Mouse (Mus musculus) intestine, postnatal 0 days (tissue): Measurements from ENCODE around the gene Peli1. TPM values are rescaled to one million over a fixed set of nuclear protein-coding genes. Genes with fewer than 3 reads are reported as not detected.
A peak's percentile ranks its signal among the peaks of the same experiment; 100 is the strongest.

Experiments
- ATAC-seq: fragments of 200-750 bp; cut with Nextera tagmentation; 2 replicates; pipeline ENCODE4 v1.8.0; 2017; ENCODE audit warnings: mild to moderate bottlenecking, moderate TSS enrichment, moderate library complexity
- H3K27ac ChIP-seq: fragments of 300-500 bp; sonication (generic); 2 replicates; pipeline ENCODE4 v1.5.1; 2014; ENCODE audit warnings: mild to moderate bottlenecking, low read depth, low read length, moderate library complexity
- H3K27me3 ChIP-seq: fragments of 300-500 bp; sonication (generic); replicated peaks from 2 replicates; pipeline ENCODE4 v1.6.1; 2014; ENCODE audit warnings: low read length, mixed read lengths; ENCODE audit not compliant: control insufficient read depth, insufficient read depth
- H3K36me3 ChIP-seq: fragments of 300-500 bp; sonication (generic); 2 replicates; pipeline ENCODE4 v1.6.1; 2014; ENCODE audit warnings: mild to moderate bottlenecking, moderate library complexity; ENCODE audit not compliant: control insufficient read depth, insufficient read depth
- H3K4me1 ChIP-seq: fragments of 300-500 bp; sonication (generic); replicated peaks from 2 replicates; pipeline ENCODE4 v1.6.1; 2014; ENCODE audit warnings: antibody characterized with exemption, low read length, mixed read lengths; ENCODE audit not compliant: control insufficient read depth, insufficient read depth
- H3K4me2 ChIP-seq: fragments of 300-500 bp; sonication (generic); replicated peaks from 2 replicates; pipeline ENCODE4 v1.6.1; 2014; ENCODE audit warnings: low read depth, mild to moderate bottlenecking, moderate library complexity
- H3K4me3 ChIP-seq: fragments of 300-500 bp; sonication (generic); 2 replicates; pipeline ENCODE4 v1.5.1; 2014; ENCODE audit warnings: low read depth, low read length
- H3K9ac ChIP-seq: fragments of 300-500 bp; sonication (generic); 2 replicates; pipeline ENCODE4 v1.6.1; 2014; ENCODE audit warnings: mild to moderate bottlenecking, low read depth, low read length
- H3K9me3 ChIP-seq: fragments of 300-500 bp; sonication (generic); 2 replicates; pipeline ENCODE4 v1.6.1; 2016; ENCODE audit warnings: mixed run types; ENCODE audit not compliant: control insufficient read depth
- CTCF ChIP-seq: sonication (generic); IDR thresholded peaks from 2 replicates; pipeline ENCODE4 v1.5.1; 2016; ENCODE audit warnings: low read depth, mild to moderate bottlenecking, control low read depth, antibody characterized with exemption, moderate library complexity
- WGBS: fragments of 180-500 bp; shearing (Covaris S2); extraction: QIAGEN DNeasy Blood & Tissue Kit; methylation state at CpG from one replicate; pipeline ENCODE4 v1.1.7; 2014; 5-methylcytosine and 5-hydroxymethylcytosine counted together
- polyA plus RNA-seq: library from polyadenylated mRNA; unstranded; fragments of >200 nt; fragmentation: Nextera tagmentation; extraction: Ambion mirVana; gene quantifications from 2 replicates; pipeline ENCODE4 v1.2.1, GENCODE M21; 2015

Gene Peli1
- polyA plus RNA-seq, 1 experiment from 2014 or later = 27.2 TPM

GRCm38 (mm10) chr11:21100704-21101103 lies 9.6 kb downstream of the Peli1 start:
- Histone ChIP-seq H3K27ac (no peak overlapping the region), H3K4me1 (peaks cover 6% of the 10 kb centered on the region), H3K27me3 (no peaks in the 10 kb centered on the region), H3K36me3 (no peaks in the 10 kb centered on the region), H3K9ac (no peak overlapping the region), H3K4me2 (no peak overlapping the region), H3K9me3 (no peaks in the 10 kb centered on the region), H3K4me3 (no peak overlapping the region)
- no peak for TF ChIP-seq CTCF
- ATAC-seq = peak; percentile 85
- 97% methylated on average over 1 of the region's 1 CpGs for WGBS

DNA sequence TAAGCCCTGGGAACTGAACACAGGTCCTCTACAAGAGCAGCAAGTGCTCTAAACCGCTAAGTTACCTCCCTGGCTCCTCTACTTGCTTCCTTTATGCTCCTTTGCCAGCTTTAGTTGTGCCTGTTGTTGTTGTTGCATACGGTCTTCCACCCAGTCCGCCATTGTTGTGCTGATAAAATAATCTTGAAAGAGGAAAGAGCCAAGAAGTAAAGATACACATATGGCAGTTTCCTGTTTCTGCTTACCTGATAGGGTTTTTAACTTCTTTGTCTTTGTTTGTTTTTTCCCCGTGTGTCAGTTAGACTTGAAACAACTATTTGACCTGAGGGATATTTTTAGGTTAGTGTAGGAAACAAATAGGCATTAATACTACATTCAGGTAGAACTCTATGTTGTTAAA lies 10.2 kb downstream of the Peli1 start:
- Histone ChIP-seq H3K9ac (no peak overlapping the region), H3K4me2 (no peak overlapping the region), H3K9me3 (no peaks in the 10 kb centered on the region), H3K36me3 (no peaks in the 10 kb centered on the region), H3K27me3 (no peaks in the 10 kb centered on the region), H3K4me1 (peaks cover 6% of the 10 kb centered on the region), H3K27ac (no peak overlapping the region), H3K4me3 (no peak overlapping the region)
- TF ChIP-seq CTCF = no peak
- ATAC-seq = no peak
- WGBS = 80% methylated on average over 4 of the region's 4 CpGs

DNA sequence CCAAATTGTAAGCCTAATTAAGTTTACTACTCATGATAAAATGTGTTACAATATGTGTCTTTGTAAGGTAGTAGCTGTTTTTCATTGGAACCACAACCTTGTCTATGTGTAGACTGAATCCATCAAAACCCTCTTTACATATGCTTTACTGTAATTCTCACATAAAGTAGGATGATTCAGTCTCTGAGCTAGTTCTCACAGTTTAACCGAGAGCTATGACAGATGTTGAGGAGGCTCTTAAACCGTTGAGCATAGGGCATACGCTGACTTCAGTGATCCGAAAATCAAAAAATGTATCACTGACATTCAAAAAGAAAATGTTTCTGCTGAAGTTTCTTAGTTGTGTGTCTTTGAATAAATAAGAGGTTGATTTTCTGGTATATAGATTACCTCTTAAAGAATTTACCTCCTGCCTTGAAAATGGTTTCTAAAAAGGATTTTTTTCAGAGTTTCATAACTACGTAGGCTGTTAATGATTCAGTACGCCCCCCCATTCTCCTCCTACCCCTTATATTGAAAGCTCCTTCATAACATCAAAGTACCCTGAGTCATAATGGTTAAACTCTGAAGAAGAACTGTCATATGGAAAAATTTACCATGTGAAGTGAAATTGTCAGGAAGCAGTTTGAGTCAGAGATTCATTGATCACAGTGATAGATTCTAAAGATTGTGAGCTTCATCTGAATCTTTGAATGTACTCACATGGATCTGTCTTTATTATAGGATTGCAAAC lies 11.3 kb downstream of the Peli1 start:
- peaks cover 5% of the 10 kb centered on the region; the same call in 1 of the 2 replicates for H3K36me3 ChIP-seq
- no peaks in the 10 kb centered on the region for H3K9me3 ChIP-seq
- peaks cover 6% of the 10 kb centered on the region for H3K4me1 ChIP-seq
- 89% methylated on average over 6 of the region's 6 CpGs for WGBS
- H3K9ac ChIP-seq = no peak overlapping the region
- H3K27me3 ChIP-seq = no peaks in the 10 kb centered on the region
- no peak for ATAC-seq
- no peak overlapping the region for H3K4me3 ChIP-seq
- TF ChIP-seq CTCF = no peak
- H3K4me2 ChIP-seq = no peak overlapping the region
- H3K27ac ChIP-seq = no peak overlapping the region

GRCm38 (mm10) chr11:21103186-21103585 lies 12.1 kb downstream of the Peli1 start:
- Histone ChIP-seq H3K9me3 (no peaks in the 10 kb centered on the region), H3K4me1 (peaks cover 6% of the 10 kb centered on the region), H3K4me3 (no peak overlapping the region), H3K36me3 (peaks cover 5% of the 10 kb centered on the region; the same call in 1 of the 2 replicates), H3K27ac (no peak overlapping the region), H3K4me2 (no peak overlapping the region), H3K9ac (no peak overlapping the region), H3K27me3 (no peaks in the 10 kb centered on the region)
- TF ChIP-seq CTCF = no peak
- ATAC-seq = no peak
- 46% methylated on average over 2 of the region's 2 CpGs for WGBS

GRCm38 (mm10) chr11:21105393-21105792 lies 14.3 kb downstream of the Peli1 start:
- ATAC-seq = peak; percentile 60

GRCm38 (mm10) chr11:21107120-21107519 lies 16.0 kb downstream of the Peli1 start:
- ATAC-seq = no peak
- Histone ChIP-seq H3K9ac (no peak overlapping the region), H3K4me2 (no peak overlapping the region), H3K27me3 (no peaks in the 10 kb centered on the region), H3K4me1 (peaks cover 3% of the 10 kb centered on the region; the same call in 1 of the 2 replicates), H3K4me3 (no peak overlapping the region), H3K9me3 (no peaks in the 10 kb centered on the region), H3K36me3 (peaks cover 5% of the 10 kb centered on the region; the same call in 1 of the 2 replicates), H3K27ac (no peak overlapping the region)
- TF ChIP-seq CTCF = no peak
- 95% methylated on average over 1 of the region's 1 CpGs for WGBS

More at GRCm38 (mm10) chr11:21105393-21105792, 14.3 kb downstream of the Peli1 start:
- H3K4me3 ChIP-seq = no peak overlapping the region
- peaks cover 5% of the 10 kb centered on the region; the same call in 1 of the 2 replicates for H3K36me3 ChIP-seq
- TF ChIP-seq CTCF = no peak
- no peak overlapping the region for H3K4me2 ChIP-seq
- H3K4me1 ChIP-seq = peaks cover 3% of the 10 kb centered on the region
- H3K9ac ChIP-seq = no peak overlapping the region
- no peaks in the 10 kb centered on the region for H3K9me3 ChIP-seq
- H3K27me3 ChIP-seq = no peaks in the 10 kb centered on the region
- WGBS = 37% methylated on average over 1 of the region's 1 CpGs
- no peak overlapping the region for H3K27ac ChIP-seq
